Mouse (Mus musculus): Measurements from ENCODE around the gene Zfand2b. TPM values are rescaled to one million over a fixed set of nuclear protein-coding genes. Genes with fewer than 3 reads are reported as not detected.
A peak's percentile ranks its signal among the peaks of the same experiment; 100 is the strongest.

The Zfand2b gene
- polyA plus RNA-seq, 1 experiment from 2014 or later, result 31.7 TPM

- Histone ChIP-seq H3K4me3 (ENCODE audit: low read length) (no peak overlapping the region), H3K36me3 (ENCODE audit: control insufficient read depth, insufficient read depth) (no peaks in the 10 kb centered on the region), H3K9ac (ENCODE audit: low read length) (no peak overlapping the region), H3K27ac (ENCODE audit: low read length) (no peak overlapping the region), H3K27me3 (ENCODE audit: control insufficient read depth, insufficient read depth, low read length) (no peaks in the 10 kb centered on the region), H3K4me2 (ENCODE audit: low read depth, low read length) (no peak overlapping the region), H3K4me1 (ENCODE audit: control insufficient read depth, insufficient read depth, low read length) (no peaks in the 10 kb centered on the region), H3K9me3 (replicated peaks; ENCODE audit: control insufficient read depth, low read length) (no peaks in the 10 kb centered on the region)
- no peak for ATAC-seq (replicated peaks; ENCODE audit: extremely low read depth, insufficient read depth, low FRiP score)
Measured at GRCm38 (mm10) chr1:75158990-75159389, 9.5 kb upstream of the Zfand2b start.

GRCm38 (mm10) chr1:75159540-75160255, 8.7 kb upstream of the Zfand2b start:
- 48% methylated on average over 5 of the region's 5 CpGs for WGBS
- H3K36me3 ChIP-seq (ENCODE audit: control insufficient read depth, insufficient read depth), result no peaks in the 10 kb centered on the region
- no peak overlapping the region for H3K4me3 ChIP-seq (ENCODE audit: low read length)
- no peak overlapping the region for H3K27ac ChIP-seq (ENCODE audit: low read length)
- H3K9ac ChIP-seq (ENCODE audit: low read length), result no peak overlapping the region
- no peaks in the 10 kb centered on the region for H3K27me3 ChIP-seq (ENCODE audit: control insufficient read depth, insufficient read depth, low read length)
- no peak overlapping the region for H3K4me2 ChIP-seq (ENCODE audit: low read depth, low read length)
- ATAC-seq (replicated peaks; ENCODE audit: extremely low read depth, insufficient read depth, low FRiP score), result no peak
- H3K9me3 ChIP-seq (replicated peaks; ENCODE audit: control insufficient read depth, low read length), result no peaks in the 10 kb centered on the region
- H3K4me1 ChIP-seq (ENCODE audit: control insufficient read depth, insufficient read depth, low read length), result no peaks in the 10 kb centered on the region

GRCm38 (mm10) chr1:75160256-75160617, 8.2 kb upstream of the Zfand2b start:
- Histone ChIP-seq H3K27ac (ENCODE audit: low read length) (no peak overlapping the region), H3K36me3 (ENCODE audit: control insufficient read depth, insufficient read depth) (no peaks in the 10 kb centered on the region), H3K9me3 (replicated peaks; ENCODE audit: control insufficient read depth, low read length) (no peaks in the 10 kb centered on the region), H3K9ac (ENCODE audit: low read length) (no peak overlapping the region), H3K4me2 (ENCODE audit: low read depth, low read length) (no peak overlapping the region), H3K4me1 (ENCODE audit: control insufficient read depth, insufficient read depth, low read length) (no peaks in the 10 kb centered on the region), H3K4me3 (ENCODE audit: low read length) (no peak overlapping the region), H3K27me3 (ENCODE audit: control insufficient read depth, insufficient read depth, low read length) (no peaks in the 10 kb centered on the region)
- no peak for ATAC-seq (replicated peaks; ENCODE audit: extremely low read depth, insufficient read depth, low FRiP score)
- WGBS, result 65% methylated on average over 4 of the region's 4 CpGs

- Histone ChIP-seq H3K4me3 (ENCODE audit: low read length) (peak overlapping the region; percentile 76), H3K4me1 (ENCODE audit: control insufficient read depth, insufficient read depth, low read length) (peaks cover 8% of the 10 kb centered on the region; the same call in 1 of the 2 replicates), H3K4me2 (ENCODE audit: low read depth, low read length) (peak overlapping the region; percentile 76), H3K36me3 (ENCODE audit: control insufficient read depth, insufficient read depth) (peaks cover 16% of the 10 kb centered on the region), H3K27me3 (ENCODE audit: control insufficient read depth, insufficient read depth, low read length) (no peaks in the 10 kb centered on the region), H3K27ac (ENCODE audit: low read length) (peak overlapping the region; percentile 85), H3K9ac (ENCODE audit: low read length) (peak overlapping the region; percentile 84), H3K9me3 (replicated peaks; ENCODE audit: control insufficient read depth, low read length) (no peaks in the 10 kb centered on the region)
- no peak; the same call in 1 of the 2 replicates for ATAC-seq (replicated peaks; ENCODE audit: extremely low read depth, insufficient read depth, low FRiP score)
- WGBS, result 9% methylated on average over 7 of the region's 7 CpGs
Measured at GRCm38 (mm10) chr1:75168093-75168471, 364 bp upstream of the Zfand2b start.

- peaks cover 31% of the 10 kb centered on the region for H3K36me3 ChIP-seq (ENCODE audit: control insufficient read depth, insufficient read depth)
- H3K9ac ChIP-seq (ENCODE audit: low read length), result peak overlapping the region; percentile 76
- peak overlapping the region; percentile 98 for H3K4me2 ChIP-seq (ENCODE audit: low read depth, low read length)
- no peaks in the 10 kb centered on the region for H3K27me3 ChIP-seq (ENCODE audit: control insufficient read depth, insufficient read depth, low read length)
- no peaks in the 10 kb centered on the region for H3K9me3 ChIP-seq (replicated peaks; ENCODE audit: control insufficient read depth, low read length)
- peak; percentile 37 for ATAC-seq (replicated peaks; ENCODE audit: extremely low read depth, insufficient read depth, low FRiP score)
- 6% methylated on average over 23 of the region's 23 CpGs for WGBS
- peak overlapping the region; percentile 72 for H3K4me3 ChIP-seq (ENCODE audit: low read length)
- no peak overlapping the region for H3K27ac ChIP-seq (ENCODE audit: low read length)
- H3K4me1 ChIP-seq (ENCODE audit: control insufficient read depth, insufficient read depth, low read length), result peaks cover 8% of the 10 kb centered on the region
Measured at GRCm38 (mm10) chr1:75179334-75180104, 11.1 kb downstream of the Zfand2b start.

- Histone ChIP-seq H3K4me2 (ENCODE audit: low read depth, low read length) (peak within 1 kb of the TSS; percentile 98), H3K27ac (ENCODE audit: low read length) (0 out of 2 replicates have a peak within 1 kb of the TSS, but pooled peaks have one; percentile 5), H3K36me3 (ENCODE audit: control insufficient read depth, insufficient read depth) (peaks cover 34% of the 10 kb centered on the region), H3K9me3 (replicated peaks; ENCODE audit: control insufficient read depth, low read length) (no peaks in the 10 kb centered on the region), H3K4me1 (ENCODE audit: control insufficient read depth, insufficient read depth, low read length) (peaks cover 8% of the 10 kb centered on the region), H3K9ac (ENCODE audit: low read length) (peak within 1 kb of the TSS; percentile 76), H3K4me3 (ENCODE audit: low read length) (peak within 1 kb of the TSS; percentile 72), H3K27me3 (ENCODE audit: control insufficient read depth, insufficient read depth, low read length) (no peaks in the 10 kb centered on the region)
- peak; percentile 90 for ATAC-seq (replicated peaks; ENCODE audit: extremely low read depth, insufficient read depth, low FRiP score)
- under 1% methylated on average over 31 of the region's 31 CpGs for WGBS
Measured at GRCm38 (mm10) chr1:75180105-75180590, 11.7 kb downstream of the Zfand2b start, which contains the start of gene Abcb6. Abcb6 (minus strand) TSS chr1:75180392.

GRCm38 (mm10) chr1:75180741-75181140, 12.3 kb downstream of the Zfand2b start:
- no peaks in the 10 kb centered on the region for H3K9me3 ChIP-seq (replicated peaks; ENCODE audit: control insufficient read depth, low read length)
- H3K36me3 ChIP-seq (ENCODE audit: control insufficient read depth, insufficient read depth), result peaks cover 40% of the 10 kb centered on the region
- H3K27me3 ChIP-seq (ENCODE audit: control insufficient read depth, insufficient read depth, low read length), result no peaks in the 10 kb centered on the region
- H3K4me2 ChIP-seq (ENCODE audit: low read depth, low read length), result peak overlapping the region; percentile 98
- no peak for ATAC-seq (replicated peaks; ENCODE audit: extremely low read depth, insufficient read depth, low FRiP score)
- H3K4me1 ChIP-seq (ENCODE audit: control insufficient read depth, insufficient read depth, low read length), result peaks cover 8% of the 10 kb centered on the region
- no peak overlapping the region for H3K9ac ChIP-seq (ENCODE audit: low read length)
- 30% methylated on average over 6 of the region's 7 CpGs for WGBS
- H3K27ac ChIP-seq (ENCODE audit: low read length), result 0 out of 2 replicates have a peak overlapping the region, but pooled peaks have one; percentile 5
- peak overlapping the region; percentile 72 for H3K4me3 ChIP-seq (ENCODE audit: low read length)

GRCm38 (mm10) chr1:75181377-75181870, 13.0 kb downstream of the Zfand2b start:
- Histone ChIP-seq H3K9ac (ENCODE audit: low read length) (no peak overlapping the region), H3K27me3 (ENCODE audit: control insufficient read depth, insufficient read depth, low read length) (no peaks in the 10 kb centered on the region), H3K4me1 (ENCODE audit: control insufficient read depth, insufficient read depth, low read length) (peaks cover 8% of the 10 kb centered on the region), H3K27ac (ENCODE audit: low read length) (no peak overlapping the region), H3K9me3 (replicated peaks; ENCODE audit: control insufficient read depth, low read length) (no peaks in the 10 kb centered on the region), H3K4me3 (ENCODE audit: low read length) (no peak overlapping the region), H3K36me3 (ENCODE audit: control insufficient read depth, insufficient read depth) (peaks cover 47% of the 10 kb centered on the region), H3K4me2 (ENCODE audit: low read depth, low read length) (no peak overlapping the region)
- ATAC-seq (replicated peaks; ENCODE audit: extremely low read depth, insufficient read depth, low FRiP score), result no peak
- 78% methylated on average over 4 of the region's 4 CpGs for WGBS

GRCm38 (mm10) chr1:75182160-75182559, 13.7 kb downstream of the Zfand2b start:
- WGBS, result 72% methylated on average over 4 of the region's 4 CpGs
- no peaks in the 10 kb centered on the region for H3K9me3 ChIP-seq (replicated peaks; ENCODE audit: control insufficient read depth, low read length)
- H3K9ac ChIP-seq (ENCODE audit: low read length), result no peak overlapping the region
- ATAC-seq (replicated peaks; ENCODE audit: extremely low read depth, insufficient read depth, low FRiP score), result no peak
- H3K27me3 ChIP-seq (ENCODE audit: control insufficient read depth, insufficient read depth, low read length), result no peaks in the 10 kb centered on the region
- H3K4me3 ChIP-seq (ENCODE audit: low read length), result no peak overlapping the region
- peaks cover 8% of the 10 kb centered on the region for H3K4me1 ChIP-seq (ENCODE audit: control insufficient read depth, insufficient read depth, low read length)
- peaks cover 51% of the 10 kb centered on the region for H3K36me3 ChIP-seq (ENCODE audit: control insufficient read depth, insufficient read depth)
- H3K27ac ChIP-seq (ENCODE audit: low read length), result no peak overlapping the region
- H3K4me2 ChIP-seq (ENCODE audit: low read depth, low read length), result no peak overlapping the region

Data from heart, embryonic 16.5 days (tissue).